Mouse (Mus musculus) stomach, postnatal 0 days (tissue): ENCODE data around the gene Anxa2. TPM values are rescaled to one million over a fixed set of nuclear protein-coding genes. Genes with fewer than 3 reads are reported as not detected.

Experiments
- ATAC-seq: fragments of 200-750 bp; cut with Nextera tagmentation; 2 replicates; pipeline ENCODE4 v1.8.0; 2017; ENCODE audit not compliant: low FRiP score, low TSS enrichment
- DNase-seq: peaks from one replicate; pipeline ENCODE4 v3.0.0-alpha.2; 2016; ENCODE audit warnings: low spot score
- H3K27ac ChIP-seq: fragments of 300-500 bp; sonication (generic); replicated peaks from 2 replicates; pipeline ENCODE4 v1.5.1; 2014; ENCODE audit warnings: mild to moderate bottlenecking, control low read depth
- H3K27me3 ChIP-seq: fragments of 300-500 bp; sonication (generic); 2 replicates; pipeline ENCODE4 v1.6.1; 2014; ENCODE audit warnings: low read length; ENCODE audit not compliant: control insufficient read depth, insufficient read depth
- H3K36me3 ChIP-seq: fragments of 300-500 bp; sonication (generic); 2 replicates; pipeline ENCODE4 v1.6.1; 2014; ENCODE audit warnings: low read length, mixed read lengths; ENCODE audit not compliant: control insufficient read depth, insufficient read depth
- H3K4me1 ChIP-seq: fragments of 300-500 bp; sonication (generic); replicated peaks from 2 replicates; pipeline ENCODE4 v1.6.1; 2014; ENCODE audit warnings: antibody characterized with exemption; ENCODE audit not compliant: control insufficient read depth, insufficient read depth
- H3K4me2 ChIP-seq: fragments of 300-500 bp; sonication (generic); replicated peaks from 2 replicates; pipeline ENCODE4 v1.6.1; 2014; ENCODE audit warnings: low read depth, mild to moderate bottlenecking, control low read depth, moderate library complexity
- H3K4me3 ChIP-seq: fragments of 300-500 bp; sonication (generic); 2 replicates; pipeline ENCODE4 v1.5.1; 2014; ENCODE audit warnings: low read depth, low read length, control low read depth
- H3K9ac ChIP-seq: fragments of 300-500 bp; sonication (generic); 2 replicates; pipeline ENCODE4 v1.6.1; 2014; ENCODE audit warnings: mild to moderate bottlenecking, low read length, control low read depth, mixed read lengths
- H3K9me3 ChIP-seq: fragments of 300-500 bp; sonication (generic); 2 replicates; pipeline ENCODE4 v1.6.1; 2016; ENCODE audit warnings: low read length; ENCODE audit not compliant: control insufficient read depth
- CTCF ChIP-seq: IDR thresholded peaks from 2 replicates; pipeline ENCODE4 v1.5.1; 2016; ENCODE audit warnings: antibody characterized with exemption, low read depth, mild to moderate bottlenecking, moderate library complexity
- EP300 ChIP-seq: optimal IDR thresholded peaks from 2 replicates; pipeline ENCODE3; 2016; ENCODE audit warnings: antibody characterized with exemption
- WGBS: fragments of 180-500 bp; shearing (Covaris S2); extraction: QIAGEN DNeasy Blood & Tissue Kit; methylation state at CpG from one replicate; pipeline ENCODE4 v1.1.7; 2014; 5-methylcytosine and 5-hydroxymethylcytosine counted together
- polyA plus RNA-seq: library from polyadenylated mRNA; unstranded; fragments of >200 nt; fragmentation: Nextera tagmentation; extraction: Ambion mirVana; gene quantifications from 2 replicates; pipeline ENCODE4 v1.2.1, GENCODE M21; 2015

The Anxa2 gene
- polyA plus RNA-seq, 1 experiment from 2014 or later = 654 TPM

DNA sequence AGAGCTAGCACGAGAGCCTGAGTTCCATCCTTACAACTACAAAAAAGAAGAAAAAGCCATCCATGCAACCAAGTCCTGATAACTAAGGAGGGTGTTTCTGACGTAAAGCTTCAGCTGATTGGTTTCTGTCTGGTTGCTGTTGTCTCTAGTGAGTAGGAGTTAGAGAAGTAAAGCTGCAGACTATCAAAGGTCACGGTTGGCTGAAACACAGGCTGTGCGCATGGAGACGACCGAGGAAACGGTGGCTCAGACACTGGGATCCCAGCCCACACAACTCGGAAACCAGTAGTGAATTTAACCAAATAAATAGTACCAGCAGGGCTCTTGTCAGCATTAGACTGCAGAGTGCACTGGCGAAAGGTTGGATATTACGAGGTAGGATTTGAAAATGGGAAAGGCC lies 18.2 kb upstream of the Anxa2 start:
- no peaks in the 10 kb centered on the region for H3K27me3 ChIP-seq
- no peaks in the 10 kb centered on the region for H3K4me1 ChIP-seq
- no peak overlapping the region for H3K9ac ChIP-seq
- no peak overlapping the region for H3K27ac ChIP-seq
- peaks cover 5% of the 10 kb centered on the region; the same call in 1 of the 2 replicates for H3K36me3 ChIP-seq
- WGBS = 83% methylated on average over 10 of the region's 10 CpGs
- H3K4me2 ChIP-seq = no peak overlapping the region
- TF ChIP-seq EP300 (no peak), CTCF (no peak)
- no peak for DNase-seq
- H3K4me3 ChIP-seq = no peak overlapping the region
- no peak for ATAC-seq
- H3K9me3 ChIP-seq = no peaks in the 10 kb centered on the region

DNA sequence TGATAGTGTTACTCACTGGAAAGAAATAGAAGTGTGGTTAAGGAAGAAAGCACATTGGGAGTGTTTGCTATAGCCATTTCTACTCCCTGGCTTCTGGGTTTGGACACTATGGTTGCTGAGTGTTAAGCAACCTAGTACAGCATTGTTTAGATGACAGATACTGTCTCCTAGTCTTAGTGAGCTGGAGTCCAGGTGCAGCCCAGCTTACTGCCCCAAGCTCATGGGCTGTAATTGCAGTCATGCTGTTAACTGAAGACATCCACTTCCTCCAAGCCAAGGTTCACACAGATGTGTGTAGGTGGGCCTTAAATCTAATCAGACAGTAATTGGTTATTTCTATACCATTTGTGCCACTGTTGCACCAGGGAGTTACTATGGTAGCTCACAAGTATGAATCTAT lies 17.8 kb upstream of the Anxa2 start:
- Histone ChIP-seq H3K9ac (no peak overlapping the region), H3K36me3 (peaks cover under 1% of the 10 kb centered on the region; the same call in 1 of the 2 replicates), H3K4me2 (no peak overlapping the region), H3K27me3 (no peaks in the 10 kb centered on the region), H3K4me1 (no peaks in the 10 kb centered on the region), H3K9me3 (no peaks in the 10 kb centered on the region), H3K27ac (no peak overlapping the region), H3K4me3 (no peak overlapping the region)
- ATAC-seq (no peak), DNase-seq (no peak)
- TF ChIP-seq EP300 = no peak
- no peak for TF ChIP-seq CTCF

DNA sequence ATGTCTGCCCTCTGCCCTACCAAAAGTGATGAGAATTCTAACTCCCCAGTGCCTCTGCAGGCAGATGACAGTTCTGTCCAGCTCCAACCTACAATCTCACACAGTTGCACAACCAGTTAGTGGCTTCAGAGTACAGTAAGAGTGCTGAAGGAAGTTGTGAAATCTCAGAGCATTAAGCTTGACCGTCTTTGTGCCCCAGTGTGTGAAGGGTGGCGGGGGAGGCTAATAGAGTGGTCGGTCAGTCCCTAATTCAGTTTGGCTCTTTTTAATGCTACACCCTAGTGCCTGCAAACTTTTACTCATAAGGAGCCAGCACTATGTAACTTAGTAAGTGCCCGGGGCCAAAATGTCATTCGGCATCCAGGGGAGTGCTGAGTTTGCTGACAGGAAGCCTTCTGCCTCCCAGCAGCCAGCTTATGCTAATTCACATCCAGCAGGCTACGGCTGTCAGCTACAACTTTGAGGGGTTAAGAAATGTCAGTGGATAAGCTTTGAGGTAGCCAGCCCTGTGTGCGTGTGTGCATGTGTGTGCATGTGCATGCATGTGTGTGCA lies 13.5 kb upstream of the Anxa2 start:
- TF ChIP-seq EP300 (no peak), CTCF (peak; percentile 23)
- 21% methylated on average over 7 of the region's 7 CpGs for WGBS
- Histone ChIP-seq H3K4me3 (no peak overlapping the region), H3K4me2 (no peak overlapping the region), H3K36me3 (no peaks in the 10 kb centered on the region), H3K4me1 (no peaks in the 10 kb centered on the region), H3K27ac (no peak overlapping the region), H3K9me3 (no peaks in the 10 kb centered on the region), H3K27me3 (no peaks in the 10 kb centered on the region), H3K9ac (no peak overlapping the region; the same call in 1 of the 2 replicates)
- DNase-seq (no peak), ATAC-seq (peak; percentile 15; the same call in 1 of the 2 replicates)

DNA sequence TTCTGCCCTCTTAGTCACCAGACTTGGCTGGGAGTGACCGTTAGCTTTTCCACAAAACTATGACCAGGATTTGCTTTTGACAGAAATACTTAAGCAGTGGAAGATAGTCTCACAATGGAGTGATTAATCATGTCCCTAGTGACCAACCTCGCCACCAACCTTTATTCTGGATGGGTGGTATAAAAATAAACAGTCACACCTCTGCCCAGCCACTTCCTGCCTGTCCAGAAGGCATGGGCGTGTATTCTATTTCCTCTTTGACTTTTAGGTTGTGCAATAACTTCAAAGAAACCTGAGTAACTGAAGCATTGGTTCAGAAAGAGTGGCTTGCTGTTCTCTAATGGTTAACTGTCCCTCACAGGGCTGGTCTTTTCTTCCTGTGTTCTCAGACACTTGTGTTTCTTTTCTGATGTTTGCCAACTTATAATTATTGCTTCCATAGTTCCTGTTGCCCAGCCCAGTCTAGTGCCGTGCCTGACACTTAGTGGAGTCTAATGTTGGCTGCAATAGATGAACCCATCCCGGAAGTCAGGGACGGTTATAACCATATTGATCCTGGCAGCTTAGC lies 10.9 kb upstream of the Anxa2 start:
- no peak overlapping the region for H3K9ac ChIP-seq
- no peaks in the 10 kb centered on the region for H3K27me3 ChIP-seq
- peak overlapping the region; percentile 56 for H3K27ac ChIP-seq
- H3K4me2 ChIP-seq = no peak overlapping the region
- no peak for TF ChIP-seq CTCF
- peak; percentile 23 for TF ChIP-seq EP300
- peak; percentile 38 for DNase-seq
- H3K4me3 ChIP-seq = no peak overlapping the region
- WGBS = 37% methylated on average over 6 of the region's 6 CpGs
- H3K9me3 ChIP-seq = no peaks in the 10 kb centered on the region
- H3K4me1 ChIP-seq = no peaks in the 10 kb centered on the region
- peak; percentile 83 for ATAC-seq
- no peaks in the 10 kb centered on the region for H3K36me3 ChIP-seq

DNA sequence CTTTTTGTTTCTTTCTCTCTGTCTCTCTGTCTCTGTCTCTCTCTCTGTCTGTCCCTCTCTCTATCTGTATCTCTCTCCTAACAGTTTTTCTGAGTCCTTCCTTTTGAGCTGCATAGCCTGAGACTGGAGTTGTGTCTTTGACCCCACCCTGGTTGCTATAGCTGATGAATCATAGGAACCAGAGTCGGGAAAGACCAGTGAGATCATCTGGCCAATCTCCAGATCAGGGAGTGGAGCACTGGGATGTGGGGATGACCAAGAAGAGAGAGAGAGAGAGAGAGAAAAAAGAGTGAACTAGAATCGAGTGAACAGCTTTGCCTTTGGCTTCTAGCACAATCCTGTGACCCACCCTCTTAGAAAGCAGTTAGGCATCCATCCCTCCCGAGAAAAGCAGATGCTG lies 10.2 kb upstream of the Anxa2 start:
- Histone ChIP-seq H3K9ac (no peak overlapping the region), H3K9me3 (no peaks in the 10 kb centered on the region), H3K4me1 (no peaks in the 10 kb centered on the region), H3K4me2 (peak overlapping the region; percentile 25; the same call in 1 of the 2 replicates), H3K36me3 (no peaks in the 10 kb centered on the region), H3K4me3 (no peak overlapping the region), H3K27ac (peak overlapping the region; percentile 56), H3K27me3 (no peaks in the 10 kb centered on the region)
- peak; percentile 76 for ATAC-seq
- WGBS = 16% methylated on average over 3 of the region's 3 CpGs
- no peak for TF ChIP-seq EP300
- TF ChIP-seq CTCF = no peak
- peak; percentile 56 for DNase-seq

DNA sequence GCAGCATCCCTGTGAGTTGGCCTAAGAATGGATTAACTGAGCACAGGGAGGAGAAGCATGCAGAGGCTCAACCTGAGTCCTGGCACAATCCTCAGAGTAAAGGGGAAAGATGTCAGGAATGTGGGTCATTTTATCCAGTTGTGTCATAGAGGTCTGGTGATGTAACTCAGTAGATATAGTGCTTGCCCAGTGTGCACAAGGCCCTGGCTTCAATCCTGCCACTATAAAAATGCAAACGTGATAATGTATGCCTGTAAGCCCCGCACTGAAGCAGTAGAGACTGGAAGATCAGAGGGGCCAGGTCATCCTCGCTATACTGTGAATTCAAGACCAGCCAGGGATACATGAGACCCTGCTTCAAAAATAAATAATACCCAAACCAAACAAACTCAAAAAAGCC lies 4.6 kb upstream of the Anxa2 start:
- WGBS = 65% methylated on average over 3 of the region's 3 CpGs
- Histone ChIP-seq H3K4me2 (no peak overlapping the region), H3K4me3 (no peak overlapping the region), H3K9ac (no peak overlapping the region), H3K27ac (no peak overlapping the region), H3K4me1 (no peaks in the 10 kb centered on the region), H3K36me3 (no peaks in the 10 kb centered on the region), H3K9me3 (no peaks in the 10 kb centered on the region), H3K27me3 (no peaks in the 10 kb centered on the region)
- DNase-seq (no peak), ATAC-seq (no peak)
- TF ChIP-seq CTCF (no peak), EP300 (no peak)
